Mouse (Mus musculus) heart, adult 2 months (tissue): ENCODE data around the gene Robo1.

ENCODE experiments used
- CTCF ChIP-seq: fragments of 200-600 bp; IDR thresholded peaks from 2 replicates; pipeline ENCODE4 v1.8.1; 2022; ENCODE audit warnings: antibody characterized with exemption, mild to moderate bottlenecking, moderate library complexity
- EP300 ChIP-seq: fragments of 200-500 bp; IDR thresholded peaks from 2 replicates; pipeline ENCODE4 v1.6.1; 2011; ENCODE audit warnings: low read depth, low read length, control low read depth; ENCODE audit not compliant: insufficient read depth
- POLR2A ChIP-seq: fragments of 200-500 bp; IDR thresholded peaks from 2 replicates; pipeline ENCODE4 v1.6.1; 2011; ENCODE audit warnings: mild to moderate bottlenecking, low read depth, low read length, control low read depth; ENCODE audit not compliant: insufficient read depth

GRCm38 (mm10) chr16:72830394-72831056 is 522.4 kb downstream of the Robo1 start:
- TF ChIP-seq POLR2A (no peak), CTCF (no peak), EP300 (no peak)
